Mouse (Mus musculus): ENCODE measurements around the gene Cdk6. TPM values are rescaled to one million over a fixed set of nuclear protein-coding genes. Genes with fewer than 3 reads are reported as not detected.

Gene Cdk6
- total RNA-seq, 1 experiment, result 34.1 TPM

DNA sequence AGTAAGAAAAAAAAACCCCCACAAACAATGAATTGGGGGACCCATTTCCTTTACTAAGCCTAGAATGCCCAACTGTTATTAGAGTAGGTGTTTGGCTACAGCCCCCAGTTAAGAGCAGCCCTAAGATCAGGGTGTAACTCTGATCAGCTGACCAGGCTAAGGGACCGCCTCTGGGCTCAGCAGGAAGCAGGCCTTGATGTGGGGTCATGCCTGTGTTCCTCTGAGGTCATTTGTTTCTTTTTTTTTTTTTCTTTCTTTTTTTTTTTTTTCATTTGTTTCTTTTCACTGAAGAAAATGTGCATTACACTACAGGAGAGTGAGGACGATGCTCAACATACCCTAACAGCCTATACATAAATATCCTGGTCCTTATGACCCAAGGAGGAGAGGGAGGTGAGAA, 236.7 kb downstream of the Cdk6 start:
- no peak overlapping the region for H3K4me3 ChIP-seq (ENCODE audit: insufficient read depth in 1 of 2, low read depth in 1 of 2, low read length in 2 of 2, poor library complexity in 1 of 2, severe bottlenecking in 1 of 2)
- in situ Hi-C loops (cut with MboI; ENCODE audit: low sequenced_read_pairs in 2 of 2, unreplicated experiment in 2 of 2), result no loop called here
- no peak for DNase-seq (ENCODE audit: low read depth, low spot score)
- peaks cover 0 to 14% of the 10 kb centered on the region in 2 experiments; a peak in 3 of 4 replicates for H3K4me1 ChIP-seq (ENCODE audit: control insufficient read depth in 2 of 2, insufficient read depth in 2 of 2, low read length in 2 of 2, poor library complexity in 1 of 2)
- TF ChIP-seq ZNF384 (IDR thresholded peaks at IDR 0.05; ENCODE audit: low read depth, low read length), result peak; percentile 77; the same call in 1 of the 2 replicates
- no peak for TF ChIP-seq ZC3H11A (IDR thresholded peaks at IDR 0.05; ENCODE audit: borderline replicate concordance, low read depth, low read length)
- no peak for TF ChIP-seq HCFC1 (IDR thresholded peaks at IDR 0.05; ENCODE audit: borderline replicate concordance, insufficient read depth, low read length)
- peak overlapping the region; percentile 80; the same call in 1 of the 2 replicates for H3K27ac ChIP-seq (ENCODE audit: insufficient read depth, low read depth, low read length, poor library complexity, severe bottlenecking)
- H3K9ac ChIP-seq (ENCODE audit: insufficient read depth, low read depth, low read length, poor library complexity, severe bottlenecking), result no peak overlapping the region
- H3K9me3 ChIP-seq (ENCODE audit: control insufficient read depth, insufficient read depth, low read depth, low read length), result no peaks in the 10 kb centered on the region
- peaks cover 25% of the 10 kb centered on the region for H3K36me3 ChIP-seq (ENCODE audit: control insufficient read depth, insufficient read depth, low read length, poor library complexity, severe bottlenecking)

- DNase-seq (ENCODE audit: low read depth, low spot score), result no peak
- peaks cover 25% of the 10 kb centered on the region for H3K36me3 ChIP-seq (ENCODE audit: control insufficient read depth, insufficient read depth, low read length, poor library complexity, severe bottlenecking)
- peaks cover 0 to 14% of the 10 kb centered on the region in 2 experiments; a peak in 3 of 4 replicates for H3K4me1 ChIP-seq (ENCODE audit: control insufficient read depth in 2 of 2, insufficient read depth in 2 of 2, low read length in 2 of 2, poor library complexity in 1 of 2)
- TF ChIP-seq ZNF384 (IDR thresholded peaks at IDR 0.05; ENCODE audit: low read depth, low read length), result no peak
- no peak for TF ChIP-seq MAFK (IDR thresholded peaks at IDR 0.05; ENCODE audit: insufficient read depth, low read depth, low read length)
- TF ChIP-seq ZC3H11A (IDR thresholded peaks at IDR 0.05; ENCODE audit: borderline replicate concordance, low read depth, low read length), result no peak
- TF ChIP-seq CHD2 (IDR thresholded peaks at IDR 0.05; ENCODE audit: low read depth, low read length), result no peak
- no peak for TF ChIP-seq HCFC1 (IDR thresholded peaks at IDR 0.05; ENCODE audit: borderline replicate concordance, insufficient read depth, low read length)
- no peak overlapping the region for H3K9ac ChIP-seq (ENCODE audit: insufficient read depth, low read depth, low read length, poor library complexity, severe bottlenecking)
- in situ Hi-C loops (cut with MboI; ENCODE audit: low sequenced_read_pairs in 2 of 2, unreplicated experiment in 2 of 2), result no loop called here
- H3K27ac ChIP-seq (ENCODE audit: insufficient read depth, low read depth, low read length, poor library complexity, severe bottlenecking), result no peak overlapping the region; the same call in 1 of the 2 replicates
- H3K4me3 ChIP-seq (ENCODE audit: insufficient read depth in 1 of 2, low read depth in 1 of 2, low read length in 2 of 2, poor library complexity in 1 of 2, severe bottlenecking in 1 of 2), result no peak overlapping the region
- H3K9me3 ChIP-seq (ENCODE audit: control insufficient read depth, insufficient read depth, low read depth, low read length), result no peaks in the 10 kb centered on the region
These were observed 237.8 kb downstream of the Cdk6 start for GRCm38 (mm10) chr5:3579066-3579465.

Other genes starting within 250 kb of the Cdk6 start
- 24.8 and 30.0 TPM in 2 replicates for gene Fam133b, start 202.3 kb downstream of the Cdk6 start, total RNA-seq (2012; rRNA removed)
- 5.9 and 6.2 TPM in 2 replicates for gene 1700109H08Rik, start 230.1 kb downstream of the Cdk6 start, total RNA-seq (2012; rRNA removed)